Mouse (Mus musculus) frontal cortex, postnatal 25 days (tissue): ENCODE results near the gene Naa38.

Experiments used
- DNase-seq, 2 experiments: peaks; one replicate each; pipeline ENCODE4 v3.0.0; 2022; ENCODE audit warnings: low spot score in 2 of 2

The Naa38 gene

DNA sequence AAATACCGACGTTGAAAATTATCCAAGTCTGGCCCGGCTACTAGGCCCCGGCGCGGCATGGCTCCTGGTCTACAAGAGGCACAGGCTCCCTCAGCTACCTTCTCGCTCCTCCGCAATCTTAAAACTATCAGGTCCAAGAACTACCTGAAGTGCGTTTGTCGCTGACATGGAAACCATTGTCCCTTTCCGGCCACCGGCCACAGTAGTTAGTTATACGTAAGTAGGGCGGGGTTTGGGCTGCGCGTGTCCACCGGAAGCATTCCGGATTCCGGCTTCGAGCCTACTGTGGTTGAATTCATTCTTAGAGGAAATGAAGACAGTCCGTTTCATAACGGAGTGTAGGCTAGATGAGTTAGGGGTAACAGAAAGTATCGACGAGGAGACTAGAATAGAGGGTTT lies at the start of gene Naa38, which contains the start of gene Cyb5d1:
Naa38 (plus strand) TSS at position 253 of the 399 bp plus-strand sequence.
Cyb5d1 (minus strand) TSS at position 397 of the 399 bp plus-strand sequence.
- DNase-seq: peak; percentile 81 to 87

GRCm38 (mm10) chr11:69346441-69346840 lies 48.8 kb upstream of the Naa38 start:
- DNase-seq: no peak

DNA sequence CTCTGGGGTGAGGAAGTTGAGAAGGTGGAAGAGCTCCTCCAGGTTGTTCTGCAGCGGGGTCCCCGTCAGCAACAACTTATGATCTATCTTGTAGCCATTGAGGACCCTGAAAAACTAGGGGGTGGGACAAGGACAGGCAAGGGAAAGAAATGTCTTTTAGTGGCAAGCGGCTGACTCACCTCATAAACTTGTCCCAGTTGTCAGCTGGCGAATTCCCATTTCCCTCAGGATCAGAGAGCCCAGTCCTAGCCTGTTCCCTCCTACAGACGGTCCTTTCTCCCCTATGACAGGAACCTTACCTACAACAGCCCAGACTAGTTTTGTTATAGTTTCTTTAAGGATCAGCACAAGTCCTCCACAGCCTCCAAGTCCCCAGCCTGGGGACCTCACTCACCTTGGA lies 38.7 kb upstream of the Naa38 start:
- no peak for DNase-seq

DNA sequence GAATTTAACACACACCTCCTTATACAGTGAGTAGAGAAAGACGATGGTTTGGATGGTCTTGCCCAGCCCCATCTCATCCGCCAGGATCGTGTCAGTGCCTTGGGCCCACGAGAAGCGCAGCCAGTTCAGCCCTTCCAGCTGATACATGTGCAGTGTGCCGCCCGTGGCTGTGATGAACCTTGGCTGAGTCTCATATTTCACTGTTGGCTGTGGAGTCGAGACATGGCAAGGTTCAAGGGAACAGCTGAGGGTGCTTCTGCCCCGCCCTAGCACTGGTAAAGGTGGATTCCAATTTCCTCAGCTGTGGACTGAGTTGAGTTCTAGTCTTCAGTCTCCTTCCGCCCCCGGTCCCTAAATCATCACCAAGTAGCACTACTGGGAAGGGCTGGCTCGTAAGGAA lies 37.6 kb upstream of the Naa38 start:
- DNase-seq: no peak

DNA sequence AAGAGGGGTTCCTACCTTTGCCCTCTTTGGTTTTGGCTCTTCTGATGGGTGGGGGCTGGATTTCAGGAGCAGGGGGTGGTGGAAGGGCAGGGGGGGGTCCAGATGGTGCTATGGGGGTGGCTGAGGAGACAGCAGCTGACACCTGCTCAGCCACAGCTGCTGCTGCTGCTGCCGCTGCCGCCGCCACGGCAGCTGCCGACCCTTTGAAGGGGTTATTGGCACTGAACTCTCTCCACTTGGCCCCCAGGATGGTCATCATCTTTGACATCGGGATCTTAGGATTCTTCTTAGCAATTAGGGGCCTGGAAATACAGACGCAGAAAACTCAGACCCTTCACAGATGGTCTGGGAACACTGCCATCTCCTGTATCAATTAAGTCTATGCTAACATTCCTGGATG lies 33.3 kb upstream of the Naa38 start:
- DNase-seq: no peak

DNA sequence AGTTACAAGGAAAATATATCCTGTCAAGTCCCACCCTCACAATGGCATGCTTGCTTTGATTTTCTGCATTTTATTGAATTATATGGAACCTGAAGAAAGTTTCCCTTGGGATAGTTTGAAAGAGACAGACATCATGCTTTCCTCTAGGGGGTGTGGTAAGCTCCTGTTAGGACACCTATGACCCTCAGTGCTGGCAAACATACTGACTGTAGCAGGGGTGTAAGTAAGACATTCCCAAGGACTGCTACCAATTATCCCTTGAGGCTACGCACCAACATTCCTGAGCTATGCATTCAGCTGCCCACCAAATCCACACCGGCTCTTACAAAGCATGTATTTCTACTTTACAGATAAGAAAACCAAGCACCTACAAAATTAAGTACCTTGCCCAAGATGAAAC lies 32.8 kb upstream of the Naa38 start:
- no peak for DNase-seq

DNA sequence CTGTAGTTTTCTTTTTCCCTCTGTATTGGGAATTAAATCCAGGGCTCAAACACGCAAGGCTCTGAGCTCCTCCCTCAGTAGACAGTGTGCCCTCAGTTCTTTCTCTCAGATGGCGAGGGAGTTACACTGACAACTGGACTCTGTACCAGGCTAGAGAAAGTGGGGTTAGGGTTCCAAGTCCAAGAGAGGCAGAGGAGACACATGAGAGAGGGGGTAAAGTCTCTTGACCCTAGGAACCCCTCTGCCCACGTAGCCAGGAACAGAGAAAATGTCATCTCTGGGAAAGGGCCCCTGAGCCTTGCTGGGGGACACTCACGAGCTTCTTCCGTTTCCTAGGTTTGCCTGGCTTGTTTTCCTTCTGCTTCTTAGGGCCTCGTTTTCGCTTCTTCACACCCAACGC lies 30.9 kb upstream of the Naa38 start:
- no peak for DNase-seq

GRCm38 (mm10) chr11:69364910-69365309 lies 30.4 kb upstream of the Naa38 start:
- DNase-seq: peak; percentile 74 to 79

- no peak for DNase-seq
These were observed 29.6 kb upstream of the Naa38 start for GRCm38 (mm10) chr11:69365722-69366121.

DNA sequence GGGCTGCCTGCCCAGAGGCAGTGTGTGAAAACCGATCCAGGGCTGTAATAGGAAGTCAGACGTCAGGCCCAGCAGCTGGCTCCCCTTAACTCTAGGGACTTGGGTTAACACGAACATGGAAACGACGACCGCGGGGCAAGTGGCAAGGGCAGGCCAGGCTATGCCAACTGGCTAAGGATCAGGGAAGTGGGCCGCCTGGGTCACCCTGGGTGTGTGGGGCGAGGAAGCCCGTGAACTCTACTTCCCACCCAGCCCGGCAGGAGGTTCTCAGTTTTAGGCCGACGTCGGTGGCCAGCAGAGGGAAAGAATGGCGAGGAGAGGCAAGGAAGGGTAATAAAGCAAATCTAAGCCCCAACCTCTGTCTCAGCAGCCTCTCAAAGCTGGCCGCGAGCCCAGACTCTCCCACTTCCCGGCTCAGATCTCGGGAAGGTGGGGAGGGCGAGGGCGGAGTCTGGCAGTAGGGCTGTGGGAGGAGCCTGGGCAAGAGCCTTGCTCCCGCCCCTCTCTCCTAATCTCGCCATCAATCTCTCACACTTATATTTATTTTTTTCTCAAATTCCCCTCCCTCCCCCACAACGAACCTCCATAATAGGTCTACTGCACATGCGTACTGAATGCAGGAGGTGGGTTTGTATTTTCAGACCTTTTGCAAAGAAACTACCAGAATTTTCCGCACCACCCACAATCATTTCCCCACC lies 29.0 kb upstream of the Naa38 start:
- peak; percentile 85 to 92 for DNase-seq

DNA sequence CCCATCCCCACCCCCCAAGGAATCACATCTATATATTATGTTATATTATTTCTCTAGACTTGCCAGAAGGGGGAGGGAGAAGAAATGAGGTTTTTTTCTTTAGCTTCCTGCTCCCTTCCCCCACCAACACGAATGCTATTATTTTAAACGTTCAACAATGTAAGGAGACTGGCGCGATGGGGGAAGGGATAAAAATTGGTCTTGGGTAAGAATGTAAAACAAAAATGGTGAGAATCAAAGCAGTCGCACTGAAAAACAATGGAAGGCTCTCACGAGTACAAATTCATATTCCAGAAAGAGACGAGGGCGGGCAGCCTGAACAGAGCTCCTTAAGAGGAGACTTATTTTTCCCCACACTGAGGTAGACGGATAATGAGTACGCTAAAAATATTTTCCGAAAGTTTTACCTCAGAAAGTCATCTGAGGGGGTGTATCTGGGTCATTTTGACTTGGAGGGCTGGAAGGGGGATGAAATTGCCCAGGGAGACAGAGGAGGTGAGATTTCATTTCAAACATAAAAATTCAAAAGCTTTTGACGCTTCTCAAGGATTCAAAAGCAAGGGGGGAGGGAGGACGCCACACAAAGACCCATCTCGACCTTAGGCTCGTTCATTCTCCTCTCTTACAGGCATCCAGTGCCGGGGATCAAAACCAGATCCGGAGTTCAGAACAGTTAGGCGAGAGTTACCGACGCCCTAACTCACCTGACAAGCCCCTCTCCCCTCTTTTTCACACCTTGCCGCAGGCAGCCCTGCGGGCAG lies 28.3 kb upstream of the Naa38 start:
- DNase-seq: peak in 1 of 2 experiments; percentile 29

DNA sequence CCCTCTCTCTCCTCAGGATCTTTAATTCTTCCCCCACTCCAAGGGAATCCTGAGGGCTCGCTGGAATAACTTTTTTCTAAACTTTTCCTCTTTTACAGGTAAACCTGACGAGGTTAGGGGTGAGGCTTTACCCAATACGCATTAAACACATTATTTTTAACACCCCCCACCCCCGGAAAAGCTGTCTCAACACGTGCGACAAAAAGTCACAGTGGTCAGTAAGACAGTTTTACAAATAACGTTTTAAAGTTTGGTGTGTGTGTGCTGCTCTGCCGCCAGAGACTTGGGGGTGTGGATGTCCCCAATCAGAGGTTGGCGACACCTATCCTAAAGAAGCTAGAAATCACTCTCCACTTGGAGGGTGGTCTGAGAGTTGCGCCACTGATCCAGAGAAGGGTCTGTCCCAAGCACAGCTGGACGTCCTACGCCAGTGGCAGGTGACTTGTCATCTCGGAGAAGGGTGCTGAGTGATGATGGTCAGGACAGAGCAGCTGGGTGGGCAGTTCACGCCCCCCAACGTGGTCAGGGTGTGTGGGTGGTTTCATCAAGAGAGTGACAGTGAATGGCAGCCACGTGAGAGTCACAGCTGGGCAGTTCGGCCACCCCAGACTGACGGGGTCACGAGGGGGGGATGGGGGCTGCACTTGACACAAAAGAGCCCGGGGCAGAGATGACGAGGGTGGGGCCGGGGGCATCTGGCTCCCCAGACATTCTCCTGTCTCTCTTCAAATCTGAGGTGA lies 27.5 kb upstream of the Naa38 start:
- peak in 1 of 2 experiments; percentile 21 for DNase-seq

DNA sequence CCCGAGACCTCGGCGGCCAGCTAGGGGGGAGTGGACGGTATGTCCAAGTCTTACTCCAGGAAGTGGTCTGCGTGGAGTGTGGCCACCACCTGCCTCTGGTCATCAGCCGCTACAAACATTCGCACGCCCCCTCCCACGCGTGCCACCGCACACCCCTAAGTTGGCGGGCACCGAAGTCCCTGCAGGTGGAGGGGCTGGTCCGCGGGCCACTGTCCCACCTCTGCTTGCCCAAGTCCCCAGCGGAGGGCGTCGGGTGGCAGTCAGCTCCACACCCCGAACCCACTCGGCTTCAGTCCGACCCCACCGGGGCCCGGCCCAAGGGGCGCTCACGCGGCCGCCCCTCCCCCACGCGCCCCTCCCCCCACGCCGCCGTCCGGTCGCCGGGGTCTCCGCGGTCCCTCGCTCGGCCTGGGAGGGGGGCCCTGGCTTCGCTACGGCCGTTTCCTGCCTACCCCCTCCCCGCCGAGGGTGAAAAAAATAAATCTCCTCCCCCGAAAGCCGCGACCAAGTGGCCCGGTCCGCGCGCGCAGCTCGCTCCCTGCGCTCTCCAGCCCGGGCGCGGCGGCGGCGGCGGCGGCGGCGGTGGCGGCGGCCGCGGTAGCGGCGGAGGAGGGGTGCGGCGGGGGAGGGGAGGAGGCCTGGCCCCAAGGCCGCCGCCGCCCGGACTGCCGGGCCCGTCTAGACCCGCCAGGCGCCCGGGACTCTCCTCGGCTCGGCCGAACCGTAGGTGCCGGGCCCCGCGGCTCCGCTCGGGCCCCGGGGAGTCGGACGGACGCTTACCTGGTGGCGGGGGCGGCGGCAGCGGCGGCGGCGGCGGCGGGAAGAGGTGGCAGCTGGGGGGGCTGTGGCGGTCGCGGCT lies 26.7 kb upstream of the Naa38 start:
- DNase-seq: peak in 1 of 2 experiments; percentile 38

DNA sequence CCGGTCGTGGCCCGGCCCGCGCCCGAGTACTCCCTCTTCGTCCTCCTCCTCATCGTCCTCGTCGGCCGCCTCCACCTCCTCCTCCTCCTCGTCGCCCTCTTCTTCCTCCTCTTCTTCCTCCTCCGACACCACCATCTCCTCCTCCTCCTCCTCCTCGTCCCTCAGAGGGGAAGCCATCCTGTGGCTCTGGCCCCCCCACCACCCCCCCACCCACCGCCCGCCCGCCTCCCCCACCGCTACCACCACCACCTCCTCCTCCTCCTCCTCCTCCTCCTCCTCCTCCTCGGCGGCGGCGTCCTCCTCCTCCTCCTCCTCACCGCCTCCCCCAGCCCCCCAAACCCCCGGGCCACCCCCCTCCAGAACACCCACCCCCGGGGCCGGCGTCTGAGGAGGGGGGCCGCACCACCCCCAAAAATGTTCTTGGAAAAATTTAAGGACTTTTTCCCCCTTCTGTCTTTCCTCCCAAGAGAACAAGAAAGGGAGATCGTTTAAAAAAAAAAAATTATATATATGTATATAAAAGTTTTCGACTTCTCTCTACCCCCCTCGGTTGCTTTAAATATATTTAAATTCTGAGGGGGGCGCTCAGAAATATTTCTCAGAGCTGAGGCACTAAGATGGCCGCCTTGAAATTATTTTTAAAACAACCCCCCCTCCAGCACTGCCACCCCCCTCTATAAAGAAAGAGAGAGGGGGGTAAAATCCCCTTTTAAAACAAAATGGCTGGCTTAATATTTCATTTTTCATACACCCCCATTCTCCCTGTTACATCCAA lies 25.9 kb upstream of the Naa38 start, which contains the start of gene Chd3:
Chd3 (minus strand) TSS at position 192 of the 775 bp plus-strand sequence.
- no peak for DNase-seq

- DNase-seq: no peak
These were observed 25.1 kb upstream of the Naa38 start for GRCm38 (mm10) chr11:69369990-69370816.

GRCm38 (mm10) chr11:69370817-69371215 lies 24.5 kb upstream of the Naa38 start:
- DNase-seq: no peak

DNA sequence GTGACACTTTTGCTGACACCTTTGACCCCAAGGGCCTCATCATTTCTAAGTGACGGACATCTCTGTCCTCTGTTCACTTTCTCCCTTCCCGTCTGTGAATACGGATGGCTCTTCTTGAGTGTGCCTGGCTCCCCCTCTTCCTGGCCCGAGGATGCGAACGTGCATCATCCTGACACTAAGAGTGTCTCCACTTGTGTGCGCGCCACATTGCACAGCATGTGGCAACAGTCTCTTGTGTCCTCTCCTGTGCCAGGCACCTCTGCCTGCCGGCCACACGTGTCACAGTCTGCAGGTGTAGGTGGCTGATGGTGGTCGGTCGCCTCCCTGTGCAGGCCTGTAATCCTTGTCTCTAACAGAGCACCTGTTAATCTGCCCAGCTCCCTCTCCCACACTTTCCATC lies 23.7 kb upstream of the Naa38 start:
- DNase-seq: no peak

GRCm38 (mm10) chr11:69372056-69372779 lies 23.1 kb upstream of the Naa38 start:
- DNase-seq: peak in 1 of 2 experiments; percentile 35

DNA sequence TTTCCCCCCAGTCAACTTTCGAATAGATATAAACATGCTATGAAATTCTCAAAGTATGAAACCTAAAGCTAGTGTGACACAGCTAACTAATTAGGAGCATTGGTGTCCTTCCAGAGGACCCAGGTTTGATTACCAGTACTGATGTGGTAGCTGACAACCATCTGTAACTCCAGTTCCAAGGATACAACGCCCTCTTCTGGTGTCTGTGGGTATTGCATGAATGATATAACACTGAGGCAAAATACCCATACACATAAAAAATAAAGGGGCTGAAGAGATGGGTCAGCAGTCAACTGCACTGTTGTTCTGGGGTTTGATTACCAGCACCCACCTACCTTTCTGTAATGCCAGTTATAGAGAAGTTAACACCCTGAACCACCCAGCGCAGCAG lies 22.5 kb upstream of the Naa38 start:
- DNase-seq: no peak
